Mouse (Mus musculus): ENCODE data around the gene Ksr2.

The Ksr2 gene

GRCm38 (mm10) chr5:117779175-117779574 lies 365.4 kb downstream of the Ksr2 start:
- DNase-seq (ENCODE audit: low spot score in 2 of 2) = no peak

GRCm38 (mm10) chr5:117780681-117781080 lies 366.9 kb downstream of the Ksr2 start, which contains the start of gene Nos1:
Nos1 (plus strand) TSS chr5:117781032.
- DNase-seq (ENCODE audit: low spot score in 2 of 2) = no peak

- no peak for DNase-seq (ENCODE audit: low spot score in 2 of 2)
These were observed 367.4 kb downstream of the Ksr2 start for GRCm38 (mm10) chr5:117781178-117781577.

- peak; percentile 36 to 42 for DNase-seq (ENCODE audit: low spot score in 2 of 2)
These were observed 376.3 kb downstream of the Ksr2 start for GRCm38 (mm10) chr5:117790071-117790470.

GRCm38 (mm10) chr5:117791875-117792274 lies 378.1 kb downstream of the Ksr2 start:
- DNase-seq (ENCODE audit: low spot score in 2 of 2) = peak; percentile 21 to 28

GRCm38 (mm10) chr5:117800849-117801248 lies 387.0 kb downstream of the Ksr2 start:
- no peak for DNase-seq (ENCODE audit: low spot score in 2 of 2)

GRCm38 (mm10) chr5:117802071-117802521 lies 388.3 kb downstream of the Ksr2 start:
- DNase-seq (ENCODE audit: low spot score in 2 of 2) = no peak

GRCm38 (mm10) chr5:117803551-117803950 lies 389.8 kb downstream of the Ksr2 start:
- DNase-seq (ENCODE audit: low spot score in 2 of 2) = no peak

GRCm38 (mm10) chr5:117810930-117811329 lies 397.1 kb downstream of the Ksr2 start:
- DNase-seq (ENCODE audit: low spot score in 2 of 2) = no peak

GRCm38 (mm10) chr5:117818800-117819199 lies 405.0 kb downstream of the Ksr2 start:
- DNase-seq (ENCODE audit: low spot score in 2 of 2) = no peak

- DNase-seq (ENCODE audit: low spot score in 2 of 2) = no peak
These were observed 406.6 kb downstream of the Ksr2 start for GRCm38 (mm10) chr5:117820445-117820844.

GRCm38 (mm10) chr5:117823811-117824210 lies 410.0 kb downstream of the Ksr2 start:
- DNase-seq (ENCODE audit: low spot score in 2 of 2) = no peak

GRCm38 (mm10) chr5:117824486-117824885 lies 410.7 kb downstream of the Ksr2 start:
- DNase-seq (ENCODE audit: low spot score in 2 of 2) = no peak
